Mouse (Mus musculus): ENCODE results near the gene Ccl28.
"Not testable (repeated sequence)": the region's sequence is repeated elsewhere in the genome, so short reads cannot be mapped to it uniquely, and the experiment has no call there.

The Ccl28 gene

DNA sequence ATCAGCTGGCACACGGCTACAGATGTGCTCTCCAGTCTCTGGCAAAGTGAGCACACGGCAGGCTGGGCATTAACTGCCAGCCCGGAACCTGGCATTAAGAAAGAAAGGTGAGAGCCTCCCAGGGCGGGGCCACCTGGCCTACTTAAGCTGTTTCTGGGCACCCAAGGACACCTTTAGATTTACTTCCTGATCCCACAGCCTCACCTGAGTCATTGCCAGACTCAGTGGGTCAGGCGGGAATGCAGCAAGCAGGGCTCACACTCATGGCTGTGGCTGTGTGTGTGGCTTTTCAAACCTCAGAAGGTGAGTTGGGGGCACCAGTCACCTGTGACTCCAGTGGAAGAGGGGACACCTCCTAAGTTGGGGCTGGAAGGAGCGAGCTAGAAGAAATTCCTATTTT, at the start of gene Ccl28:
TSS of gene Ccl28 (plus strand) at position 186 of the 400 bp plus-strand sequence.
- no peak for DNase-seq

DNA sequence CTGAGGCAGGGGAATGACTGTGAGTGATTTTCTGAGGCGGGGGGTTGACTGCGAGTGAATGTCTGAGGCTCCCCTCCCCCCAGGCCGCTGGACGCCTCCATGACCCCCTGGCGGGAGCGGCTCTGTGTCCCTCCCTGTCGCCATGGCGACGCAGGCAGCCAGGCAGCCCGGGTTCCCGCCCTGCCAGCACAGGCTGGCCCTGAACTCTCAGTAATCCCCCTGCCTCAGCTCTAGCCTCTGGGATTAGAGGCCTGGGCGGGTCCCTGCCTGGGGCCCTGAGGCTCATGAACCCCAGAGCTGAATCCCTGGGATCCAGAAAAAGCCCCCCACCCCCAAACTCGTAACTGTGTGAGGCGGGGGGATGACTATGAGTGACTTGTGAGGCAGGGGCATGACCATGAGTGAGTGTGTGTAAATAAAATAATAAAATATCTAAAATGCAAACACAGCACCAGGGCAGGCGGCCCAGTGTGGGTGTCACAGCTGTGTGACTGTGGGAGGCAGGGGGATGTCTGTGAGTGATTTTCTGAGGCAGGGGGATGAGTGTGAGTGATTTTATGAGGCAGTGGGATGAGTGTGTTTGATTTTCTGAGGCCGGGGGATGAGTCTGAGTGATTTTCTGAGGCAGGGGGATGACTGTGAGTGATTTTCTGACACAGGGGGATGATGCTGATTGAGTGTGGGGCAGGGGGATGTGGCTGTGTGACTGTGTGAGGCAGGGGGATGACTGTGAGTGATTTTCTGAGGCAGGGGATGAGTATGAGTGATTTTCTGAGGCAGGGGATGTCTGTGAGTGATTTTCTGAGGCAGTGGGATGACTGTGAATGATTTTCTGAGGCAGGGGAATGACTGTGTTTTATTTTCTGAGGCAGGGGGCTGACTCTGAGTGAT, 27.1 kb upstream of the Ccl28 start:
- peak; percentile 17 for DNase-seq

GRCm38 (mm10) chr13:119598466-119598865, 25.2 kb upstream of the Ccl28 start:
- DNase-seq: not testable (repeated sequence)

- DNase-seq: peak; percentile 34
These were observed 24.6 kb upstream of the Ccl28 start for GRCm38 (mm10) chr13:119599066-119599465.

- not testable (repeated sequence) for DNase-seq
These were observed 24.1 kb upstream of the Ccl28 start for GRCm38 (mm10) chr13:119599498-119599897.

- peak; percentile 32 for DNase-seq
These were observed 23.5 kb upstream of the Ccl28 start for GRCm38 (mm10) chr13:119600166-119600565.

DNA sequence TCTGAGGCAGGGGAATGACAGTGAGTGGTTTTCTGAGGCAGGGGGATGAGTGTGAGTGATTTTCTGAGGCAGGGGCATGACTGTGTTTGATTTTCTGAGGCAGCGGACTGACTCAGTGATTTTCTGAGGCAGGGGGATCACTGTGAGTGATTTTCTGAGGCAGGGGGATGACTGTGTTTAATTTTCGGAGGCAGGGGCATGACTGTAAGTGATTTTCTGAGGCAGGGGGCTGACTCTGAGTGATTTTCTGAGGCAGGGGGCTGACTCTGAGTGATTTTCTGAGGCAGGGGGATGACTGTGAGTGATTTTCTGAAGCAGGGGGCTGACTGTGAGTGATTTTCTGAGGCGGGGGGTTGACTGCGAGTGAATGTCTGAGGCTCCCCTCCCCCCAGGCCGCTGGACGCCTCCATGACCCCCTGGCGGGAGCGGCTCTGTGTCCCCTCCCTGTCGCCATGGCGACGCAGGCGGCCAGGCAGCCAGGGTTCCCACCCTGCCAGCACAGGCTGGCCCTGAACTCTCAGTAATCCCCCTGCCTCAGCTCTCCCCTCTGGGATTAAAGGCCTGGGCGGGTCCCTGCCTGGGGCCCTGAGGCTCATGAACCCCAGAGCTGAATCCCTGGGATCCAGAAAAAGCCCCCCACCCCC, 20.8 kb upstream of the Ccl28 start:
- DNase-seq: peak; percentile 45

GRCm38 (mm10) chr13:119603890-119604289, 19.7 kb upstream of the Ccl28 start:
- DNase-seq: not testable (repeated sequence)

GRCm38 (mm10) chr13:119604322-119604721, 19.3 kb upstream of the Ccl28 start:
- not testable (repeated sequence) for DNase-seq

DNA sequence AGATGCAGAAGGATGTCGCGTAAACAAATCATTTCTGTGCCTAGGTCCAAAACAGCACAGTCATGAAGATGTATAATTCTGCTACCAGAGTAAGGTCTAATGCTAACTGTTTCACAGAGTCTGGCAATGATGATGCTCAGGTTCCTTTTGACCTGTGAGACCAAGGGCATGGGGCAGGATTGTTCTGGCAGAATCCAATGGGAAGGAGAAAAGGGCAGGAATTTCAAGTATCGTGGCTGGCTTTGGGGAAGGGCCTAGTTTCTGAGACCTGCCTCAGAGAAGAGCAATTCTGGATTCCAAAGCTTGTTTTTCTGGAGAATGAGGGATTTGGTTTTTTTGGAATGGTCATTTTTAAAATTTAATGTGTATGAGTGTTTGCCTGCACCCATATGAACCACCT, 4.8 kb upstream of the Ccl28 start:
- no peak for DNase-seq

GRCm38 (mm10) chr13:119619735-119620134, 3.9 kb upstream of the Ccl28 start:
- no peak for DNase-seq

- not testable (repeated sequence) for DNase-seq
These were observed 2.3 kb downstream of the Ccl28 start for GRCm38 (mm10) chr13:119625952-119626351.

GRCm38 (mm10) chr13:119631482-119632155, 8.0 kb downstream of the Ccl28 start:
- peak; percentile 87 for DNase-seq

GRCm38 (mm10) chr13:119632156-119632548, 8.5 kb downstream of the Ccl28 start:
- no peak for DNase-seq

DNA sequence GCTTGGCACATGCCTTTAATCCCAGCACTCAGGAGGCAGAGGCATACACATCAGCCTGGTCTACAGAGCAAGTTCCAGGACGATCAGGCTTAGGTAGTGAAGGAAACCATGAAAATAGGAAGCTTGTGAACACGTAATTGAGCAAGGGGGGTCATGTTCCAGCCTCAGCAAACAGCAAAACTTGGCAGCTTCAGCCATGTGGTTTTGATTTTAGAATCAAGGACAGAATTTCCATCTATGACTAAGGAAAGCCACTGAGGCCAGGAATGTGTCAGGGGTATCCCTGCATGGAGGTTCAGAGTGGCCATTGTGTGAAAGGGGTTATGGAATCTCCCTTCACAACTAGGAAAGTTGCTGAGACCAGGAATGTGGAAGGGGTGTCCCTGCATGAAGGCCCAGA, 11.9 kb downstream of the Ccl28 start:
- no peak for DNase-seq

- no peak for DNase-seq
These were observed 14.2 kb downstream of the Ccl28 start for GRCm38 (mm10) chr13:119637837-119638236.

GRCm38 (mm10) chr13:119638449-119638848, 14.8 kb downstream of the Ccl28 start:
- DNase-seq: no peak

- DNase-seq: no peak
These were observed 15.7 kb downstream of the Ccl28 start for GRCm38 (mm10) chr13:119639302-119639701.

- no peak for DNase-seq
These were observed 16.9 kb downstream of the Ccl28 start for GRCm38 (mm10) chr13:119640504-119640903.

GRCm38 (mm10) chr13:119641145-119641544, 17.5 kb downstream of the Ccl28 start:
- DNase-seq: no peak

- no peak for DNase-seq
These were observed 21.1 kb downstream of the Ccl28 start for GRCm38 (mm10) chr13:119644769-119645168.

GRCm38 (mm10) chr13:119646511-119646910, 22.9 kb downstream of the Ccl28 start:
- no peak for DNase-seq

DNA sequence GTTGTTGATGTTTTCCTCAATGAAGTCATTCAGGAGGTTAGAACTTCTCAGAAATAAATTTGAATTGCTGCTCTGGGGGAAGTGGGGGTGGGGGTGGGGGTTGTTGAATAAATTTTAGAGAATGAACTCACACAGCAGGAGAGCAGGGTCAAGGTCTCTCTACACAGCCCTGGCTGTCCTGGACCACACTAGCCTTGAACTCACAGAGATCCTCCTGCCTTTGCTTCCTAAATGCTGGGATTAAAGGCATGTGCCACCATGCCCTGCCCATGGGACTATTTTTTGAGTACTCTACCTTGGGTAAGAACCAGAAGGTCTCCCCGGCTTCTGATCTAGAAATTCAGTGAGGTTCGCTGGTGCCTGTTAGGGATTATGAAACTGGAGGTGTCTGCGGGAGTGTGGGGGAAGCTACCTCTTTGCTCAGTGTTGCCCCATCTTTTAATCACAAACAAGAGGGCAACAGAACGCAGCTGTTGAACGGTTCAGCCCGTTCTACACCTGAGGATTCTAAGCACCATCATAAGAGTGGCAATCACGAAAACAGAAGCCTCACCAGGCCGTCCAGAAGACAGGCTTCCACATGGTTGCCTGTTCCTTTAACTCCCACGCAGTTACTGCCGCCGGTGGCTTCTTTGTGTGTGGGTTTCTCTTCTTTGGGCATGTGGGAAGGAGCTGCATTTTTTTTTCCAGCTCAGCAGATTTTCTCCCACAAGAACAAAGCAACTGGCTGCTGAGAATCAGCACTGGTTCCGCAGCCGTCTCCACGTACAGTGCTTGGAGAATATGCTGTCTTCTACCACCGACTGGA, 25.5 kb downstream of the Ccl28 start:
- DNase-seq: no peak
